Mouse (Mus musculus) v-Abl transformed pro-B cells (cell line): ENCODE measurements around the gene Ndufa10.

Experiments used
- in situ Hi-C, 2 experiments: fragments of 400-800 bp; cut with MboI; formaldehyde crosslinking; loops; one replicate each; pipeline ENCODE4 v1.15.1; 2025; ENCODE audit not compliant: unreplicated experiment in 2 of 2

The Ndufa10 gene

DNA sequence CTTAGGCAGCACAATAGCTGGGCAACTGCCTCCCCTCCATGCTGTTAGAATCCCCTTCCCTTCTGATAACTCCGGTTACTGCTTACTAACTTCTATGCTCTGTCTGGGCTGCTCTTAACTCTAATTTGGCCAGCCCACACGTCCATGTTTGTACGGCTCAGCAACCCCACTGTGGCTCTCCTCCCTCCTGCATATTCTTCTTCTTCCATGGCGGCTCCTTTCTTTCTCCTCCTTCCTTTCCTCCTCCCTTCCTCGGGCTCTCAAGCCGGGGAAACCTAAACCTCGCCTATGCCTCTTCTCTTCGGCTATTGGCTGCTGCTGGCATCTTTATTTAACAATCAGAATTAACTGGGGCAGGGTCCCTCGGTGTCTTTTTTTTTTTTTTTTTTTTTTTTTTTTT, 40.9 kb downstream of the Ndufa10 start:
- in situ Hi-C loops, result no loop called here

DNA sequence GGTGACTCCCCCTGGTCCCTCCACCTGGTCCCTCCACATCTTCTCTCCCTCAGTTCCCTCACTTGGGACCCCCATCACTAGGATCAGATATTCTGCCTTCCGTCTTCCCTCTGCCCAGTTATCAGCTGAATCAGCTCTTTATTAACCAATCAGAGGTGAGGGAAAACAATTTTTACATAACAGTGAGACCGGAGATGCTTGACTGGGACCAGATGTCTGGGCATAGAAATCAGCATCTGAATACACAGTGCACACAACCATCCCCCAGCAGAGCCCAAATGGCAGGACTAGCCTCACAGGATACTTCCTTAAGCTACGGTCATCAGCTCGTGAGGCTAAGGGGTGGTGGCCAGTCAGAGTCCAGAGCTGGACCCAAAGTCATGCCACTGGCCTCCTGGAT, 41.6 kb downstream of the Ndufa10 start:
- in situ Hi-C loops, result no loop called here

DNA sequence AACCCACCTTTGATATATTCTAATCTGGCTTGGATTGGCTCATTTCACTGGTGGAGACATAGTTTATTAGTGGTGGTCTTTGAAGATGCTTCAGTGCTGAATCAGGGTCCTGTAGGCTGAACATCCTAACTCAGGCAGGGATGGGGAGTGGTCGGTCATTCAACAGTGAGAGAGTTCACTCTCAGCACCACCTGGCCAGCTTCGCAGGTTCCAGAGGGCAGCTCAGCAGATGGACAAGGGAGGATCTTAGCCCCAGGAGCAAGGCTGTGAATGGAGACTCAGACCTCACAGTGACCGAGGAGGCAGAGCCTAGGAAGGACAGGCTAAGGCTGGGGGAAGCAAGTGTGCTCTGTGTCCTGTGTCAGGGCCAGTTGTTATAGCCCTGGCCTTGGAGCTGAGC, 42.2 kb downstream of the Ndufa10 start:
- in situ Hi-C loops, result no loop called here

DNA sequence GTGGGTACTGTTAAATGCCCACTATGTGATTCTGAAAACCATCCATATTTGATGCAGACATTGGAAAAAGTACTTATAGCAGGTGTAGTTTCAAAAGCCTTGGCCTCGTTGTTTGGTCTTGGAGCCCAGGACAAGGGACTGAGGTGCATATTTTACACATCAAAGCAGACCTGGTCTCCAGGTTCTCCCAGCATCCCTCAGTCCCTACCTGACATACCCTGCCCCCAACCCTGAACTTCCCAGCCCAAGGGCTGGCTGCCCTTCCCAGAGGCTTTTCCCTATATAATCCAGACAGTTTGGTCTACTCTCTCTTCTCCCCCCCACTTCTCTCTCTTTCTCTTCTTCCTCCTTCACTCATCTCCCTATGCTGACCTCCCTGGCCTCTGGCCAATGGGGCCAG, 42.7 kb downstream of the Ndufa10 start:
- in situ Hi-C loops, result no loop called here

DNA sequence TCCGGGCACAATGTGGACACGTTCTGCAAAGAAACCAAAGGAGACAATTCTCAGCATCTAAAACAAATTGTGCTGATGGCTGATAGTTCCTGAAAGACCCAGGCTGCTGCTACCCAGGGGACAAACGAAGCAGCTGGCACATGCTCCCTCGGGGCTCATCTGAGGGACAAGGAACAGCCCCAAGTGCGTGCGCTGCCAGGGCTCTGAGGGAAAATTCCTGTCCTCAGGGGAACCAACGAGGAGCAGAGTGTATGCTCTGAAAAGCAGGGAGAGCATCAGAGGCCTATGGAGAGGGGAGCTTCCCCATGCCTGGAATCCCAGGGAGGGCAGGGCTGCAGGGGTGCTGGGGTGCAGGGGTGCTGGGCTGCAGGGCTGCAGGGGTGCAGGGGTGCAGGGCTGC, 48.9 kb downstream of the Ndufa10 start:
- in situ Hi-C loops, result no loop called here

DNA sequence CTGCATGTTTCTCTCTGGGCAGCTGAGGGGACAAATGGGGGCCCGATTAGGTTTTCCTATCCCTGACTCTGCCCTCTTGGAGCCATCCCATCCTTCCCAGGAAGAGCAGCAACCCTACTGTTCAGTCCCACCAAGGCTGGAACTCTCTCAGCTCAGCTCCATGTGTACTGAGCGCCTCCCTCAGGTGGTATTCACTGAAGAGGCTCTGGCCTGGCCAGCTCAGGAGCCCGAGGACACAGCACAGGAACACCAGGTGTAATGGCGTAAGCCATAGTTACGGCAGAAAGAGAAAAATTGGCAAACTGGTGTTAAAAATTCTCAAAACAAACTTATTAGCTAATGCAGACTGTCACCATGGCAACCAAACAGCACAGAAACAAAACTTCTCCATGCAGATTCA, 68.5 kb downstream of the Ndufa10 start:
- in situ Hi-C loops, result no loop called here

DNA sequence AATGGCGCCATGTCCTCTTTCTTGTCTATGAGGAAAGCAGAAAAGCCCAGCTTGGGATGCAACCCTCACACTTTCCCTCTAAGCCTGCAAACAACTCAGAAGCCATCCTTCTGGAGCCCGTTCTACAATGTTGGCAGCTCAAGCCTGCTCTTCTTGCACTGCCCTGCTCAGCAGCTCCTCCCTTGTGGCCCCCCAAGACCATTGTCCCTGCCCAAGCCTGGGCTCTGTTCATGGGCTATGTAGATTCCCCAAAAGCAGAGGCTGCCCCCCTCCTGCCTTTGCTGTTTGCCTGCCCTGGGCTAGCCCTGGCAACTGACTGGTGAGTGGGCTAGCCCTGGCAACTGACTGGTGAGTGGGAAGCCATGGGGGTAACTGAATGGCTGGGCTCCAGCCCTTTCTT, 73.1 kb downstream of the Ndufa10 start:
- in situ Hi-C loops, result no loop called here

DNA sequence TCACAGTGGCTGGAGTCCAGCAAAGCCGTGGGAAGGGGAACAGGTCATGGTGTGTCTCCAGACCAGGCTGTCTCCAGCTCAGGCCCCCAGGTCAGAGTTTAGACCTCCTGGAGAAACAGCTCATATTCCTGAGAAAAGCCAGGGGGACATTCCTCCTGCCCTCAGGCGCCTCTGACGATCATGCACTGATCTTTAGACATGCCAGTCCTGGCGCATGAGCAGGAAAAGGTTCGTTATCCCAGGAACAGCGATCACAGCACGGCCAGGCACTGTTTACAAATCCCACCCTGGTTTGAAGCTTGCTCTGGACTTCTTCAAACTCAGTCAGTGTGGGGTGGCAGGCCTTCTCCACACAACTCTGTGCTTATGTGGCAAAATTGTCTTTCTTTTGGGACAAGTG, 75.1 kb downstream of the Ndufa10 start:
- in situ Hi-C loops, result no loop called here

DNA sequence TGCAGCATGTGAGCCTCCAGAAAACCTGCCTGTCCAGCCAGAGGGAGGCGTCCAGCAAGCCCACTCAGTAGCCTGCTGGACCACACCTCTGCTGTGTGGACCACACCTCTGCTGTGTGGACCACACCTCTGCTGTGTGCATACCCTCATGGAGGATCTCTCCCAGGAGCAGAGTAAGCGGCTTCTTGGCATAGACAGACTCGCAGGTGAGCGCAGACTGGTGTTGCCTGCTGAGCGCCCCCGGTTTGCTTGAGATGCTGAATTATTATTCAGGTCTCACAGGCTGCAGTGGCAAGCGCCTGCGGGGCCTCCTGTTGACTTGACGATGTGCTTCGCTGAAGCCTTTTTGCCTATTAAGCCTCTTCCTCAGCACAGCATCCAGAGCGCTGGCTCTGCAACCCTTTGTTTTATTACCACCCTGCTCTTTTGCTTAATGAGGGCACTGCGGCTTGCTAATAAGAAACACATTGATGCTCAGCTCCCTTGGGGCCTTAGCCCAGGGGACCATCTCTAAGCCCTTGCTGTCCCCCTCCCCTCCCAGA, 76.1 kb downstream of the Ndufa10 start:
- in situ Hi-C loops, result no loop called here

DNA sequence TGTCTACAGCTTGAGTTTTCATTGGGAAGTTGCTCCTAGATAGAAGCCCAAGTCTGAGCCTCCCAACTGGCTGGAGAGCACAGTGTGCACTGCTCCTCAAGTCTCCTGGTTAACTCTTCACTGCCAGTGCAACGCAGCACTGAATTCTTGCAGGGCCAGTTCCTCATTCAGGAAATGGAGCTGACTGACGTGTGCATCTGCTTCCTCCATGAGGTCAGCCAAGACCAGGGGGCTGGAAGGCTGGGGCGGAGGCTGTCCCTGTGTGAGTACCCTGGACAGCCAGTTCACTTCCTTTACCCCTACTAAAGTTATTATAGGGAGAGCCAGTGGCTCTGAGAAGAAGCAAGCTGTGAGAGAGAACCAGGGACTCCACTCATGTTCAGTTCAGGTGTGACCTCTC, 79.4 kb downstream of the Ndufa10 start:
- in situ Hi-C loops, result no loop called here

DNA sequence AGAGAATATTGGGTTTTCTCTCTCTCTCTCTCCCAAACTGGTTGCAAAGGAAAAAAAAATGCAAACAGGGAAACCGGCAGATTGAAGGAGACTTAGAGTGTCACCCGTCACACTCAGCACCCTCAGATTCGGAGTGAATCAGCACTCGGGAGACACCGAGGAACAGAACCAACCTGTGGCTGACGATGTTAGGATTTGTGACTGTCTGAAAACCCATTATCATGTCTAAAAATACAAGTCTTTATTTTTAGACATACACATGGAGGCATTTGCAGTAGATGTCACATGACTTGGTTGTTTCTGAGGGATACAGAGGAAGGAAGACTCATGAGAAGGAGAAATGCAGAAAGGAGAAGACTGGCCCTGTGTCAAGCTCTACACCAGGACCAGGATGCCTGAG, 80.5 kb downstream of the Ndufa10 start:
- in situ Hi-C loops, result no loop called here
